Mouse (Mus musculus) heart, postnatal 14 days (tissue): ENCODE results near the gene Cnpy3. TPM values are rescaled to one million over a fixed set of nuclear protein-coding genes. Genes with fewer than 3 reads are reported as not detected.

Source experiments
- DNase-seq, 2 experiments: peaks; one replicate each; pipeline ENCODE4 v3.0.0; 2021 to 2022
- intact Hi-C: fragments of 180-260 bp; cut with DNase I; formaldehyde crosslinking; loops from one replicate; pipeline ENCODE4 v1.15.1; 2025
- total RNA-seq, 2 experiments: library from RNA; stranded (reverse); gene quantifications; 2 replicates each; pipeline ENCODE4 v1.2.3; 2021

Gene Cnpy3
- total RNA-seq, 2 experiments from 2014 or later = 18.7 to 19.4 TPM

DNA sequence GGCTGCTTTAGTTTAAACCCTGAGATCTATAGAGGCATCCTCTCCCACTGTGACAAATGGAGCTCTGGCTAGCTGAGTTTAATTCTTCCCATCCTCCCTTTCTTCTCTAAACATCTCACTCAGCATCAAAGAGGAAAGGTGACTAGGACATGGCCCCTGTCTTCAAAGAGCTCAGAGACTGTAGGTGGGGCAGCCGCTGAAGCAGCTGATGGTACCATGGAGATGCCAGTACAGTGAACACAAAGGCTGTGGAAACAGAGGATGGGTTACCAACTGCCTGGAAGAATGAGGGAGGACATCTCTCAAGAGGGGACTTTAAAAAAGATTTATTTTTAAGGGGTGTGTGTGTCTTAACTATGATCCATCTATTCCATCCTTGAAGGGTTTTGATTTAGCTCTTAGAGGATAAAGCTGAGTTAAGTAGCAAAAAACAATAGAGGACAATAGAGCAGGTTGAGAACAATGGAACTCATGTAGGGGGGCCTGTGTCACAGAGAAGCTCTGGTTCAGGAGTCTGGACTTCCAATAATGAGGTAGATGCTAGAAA lies 57.4 kb downstream of the Cnpy3 start:
- intact Hi-C loops = no loop called here
- no peak for DNase-seq

DNA sequence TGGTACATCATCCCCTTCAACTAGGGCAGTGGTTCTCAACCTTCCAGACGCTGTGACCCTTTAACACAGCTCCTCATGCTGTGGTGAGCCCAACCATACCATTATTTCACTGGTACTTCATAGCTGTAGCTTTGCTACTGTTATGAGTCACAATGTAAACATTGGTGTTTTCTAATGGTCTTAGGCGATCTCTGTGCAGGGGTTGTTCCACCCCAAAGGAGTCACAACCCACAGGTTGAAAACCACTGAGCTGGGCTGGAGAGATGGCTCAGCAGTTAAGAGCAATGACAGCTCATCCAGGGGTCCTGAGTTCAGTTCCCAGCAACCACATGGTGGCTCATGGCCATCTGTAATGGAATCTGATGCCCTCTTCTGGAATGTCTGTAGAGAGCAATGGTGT lies 60.6 kb downstream of the Cnpy3 start:
- no peak for DNase-seq
- intact Hi-C loops = no loop called here

DNA sequence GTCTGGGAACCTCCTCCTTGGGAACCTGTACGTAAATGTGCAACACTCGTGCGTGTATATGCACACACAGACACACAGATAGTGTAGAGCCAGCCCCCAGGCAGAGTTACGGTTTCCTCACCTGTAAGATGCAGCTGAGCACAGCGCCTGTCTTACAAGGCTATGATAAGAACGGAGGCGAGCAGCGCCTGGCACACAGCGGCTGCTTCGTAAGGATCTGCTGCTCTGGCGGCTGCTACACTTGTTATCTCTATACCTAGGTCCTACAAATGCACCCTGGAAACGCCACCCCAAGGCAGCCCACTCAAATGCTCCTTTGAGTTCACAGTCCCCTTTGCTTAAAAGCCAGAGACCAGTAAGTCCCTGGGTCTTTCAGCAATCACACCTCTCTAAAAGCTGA lies 61.3 kb downstream of the Cnpy3 start:
- DNase-seq = no peak
- intact Hi-C loops = no loop called here

DNA sequence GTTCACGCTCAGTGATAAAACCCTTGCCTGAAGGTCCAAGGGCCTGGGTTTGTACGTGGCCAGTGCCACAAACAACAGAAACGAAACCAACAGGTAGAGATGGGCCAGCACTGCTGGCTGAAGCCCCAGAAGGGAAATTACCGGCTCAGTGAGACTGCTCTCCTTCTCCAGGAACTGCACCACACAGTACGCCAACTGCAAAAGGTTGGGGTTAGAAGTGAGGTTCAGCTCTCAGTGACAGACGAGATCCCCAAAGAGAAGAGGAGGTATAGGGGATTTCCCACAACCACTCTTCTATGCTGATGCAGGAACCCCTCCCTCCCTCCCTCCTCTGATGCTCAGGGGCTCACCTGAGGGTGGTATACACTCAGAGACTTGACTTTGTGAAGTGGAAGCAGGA lies 66.1 kb downstream of the Cnpy3 start:
- intact Hi-C loops = no loop called here
- DNase-seq = no peak

Other genes with a start within 250 kb of the Cnpy3 start
- 10 to 100 TPM; 17.0 to 18.2 TPM for gene Cul9, start 205.8 kb downstream of the Cnpy3 start, total RNA-seq
- 100 to 1,000 TPM in 1 of 2 experiments, 10 to 100 TPM in 1; 93.0 to 109 TPM for gene Srf, start 196.0 kb downstream of the Cnpy3 start, total RNA-seq
- gene Ptk7, start 122.7 kb downstream of the Cnpy3 start, total RNA-seq = 1 to 10 TPM; 9.1 to 9.2 TPM
- gene Klc4, start 106.2 kb downstream of the Cnpy3 start, total RNA-seq = 10 to 100 TPM; 24.5 to 25.3 TPM
- 100 to 1,000 TPM; 106 to 121 TPM for gene Mrpl2, start 106.0 kb downstream of the Cnpy3 start, total RNA-seq
- 10 to 100 TPM; 30.3 to 37.6 TPM for gene Cul7, start 101.9 kb downstream of the Cnpy3 start, total RNA-seq
- 10 to 100 TPM in 1 of 2 experiments, 1 to 10 TPM in 1; 9.8 to 14.2 TPM for gene Rrp36, start 77.9 kb downstream of the Cnpy3 start, total RNA-seq
- gene Mea1, start 73.4 kb downstream of the Cnpy3 start, total RNA-seq = 10 to 100 TPM; 44.2 to 47.1 TPM
- 100 to 1,000 TPM; 127 TPM for gene Klhdc3, start 71.3 kb downstream of the Cnpy3 start, total RNA-seq
- 10 to 100 TPM; 35.0 to 35.3 TPM for gene Ppp2r5d, start 47.1 kb downstream of the Cnpy3 start, total RNA-seq
- gene Pex6, start 40.8 kb downstream of the Cnpy3 start, total RNA-seq = 10 to 100 TPM; 24.3 to 25.1 TPM
- under 1 TPM; 0.26 to 0.41 TPM for gene Gnmt, start 23.0 kb downstream of the Cnpy3 start, total RNA-seq
- gene Ptcra, start 11.5 kb upstream of the Cnpy3 start, total RNA-seq = under 1 TPM in 1 of 2 experiments, not detected in 1; 0.78 TPM
- 10 to 100 TPM; 21.0 to 23.3 TPM for gene 2310039H08Rik, start 20.4 kb upstream of the Cnpy3 start, total RNA-seq
- gene Rpl7l1, start 30.5 kb upstream of the Cnpy3 start, total RNA-seq = 10 to 100 TPM; 51.2 to 59.5 TPM
- 10 to 100 TPM; 13.1 to 15.4 TPM for gene Bicral, start 106.3 kb upstream of the Cnpy3 start, total RNA-seq
- 10 to 100 TPM; 17.6 to 20.0 TPM for gene Tbcc, start 138.5 kb upstream of the Cnpy3 start, total RNA-seq
- not detected for gene Prph2, start 158.2 kb upstream of the Cnpy3 start, total RNA-seq